Mouse (Mus musculus): Measurements from ENCODE around the gene Mfsd6.

Mfsd6 gene

GRCm38 (mm10) chr1:52640266-52640665 is 87.0 kb downstream of the Mfsd6 start:
- DNase-seq (ENCODE audit: low spot score), result no peak

GRCm38 (mm10) chr1:52639090-52639489 is 88.2 kb downstream of the Mfsd6 start:
- DNase-seq (ENCODE audit: low spot score), result no peak

- DNase-seq (ENCODE audit: low spot score), result no peak
These were observed 89.2 kb downstream of the Mfsd6 start for GRCm38 (mm10) chr1:52638101-52638500.

GRCm38 (mm10) chr1:52635932-52636331 is 91.3 kb downstream of the Mfsd6 start:
- no peak for DNase-seq (ENCODE audit: low spot score)

GRCm38 (mm10) chr1:52634251-52634650 is 93.0 kb downstream of the Mfsd6 start:
- DNase-seq (ENCODE audit: low spot score), result no peak

- DNase-seq (ENCODE audit: low spot score), result no peak
These were observed 95.7 kb downstream of the Mfsd6 start for GRCm38 (mm10) chr1:52631570-52631969.

- no peak for DNase-seq (ENCODE audit: low spot score)
These were observed 96.3 kb downstream of the Mfsd6 start for GRCm38 (mm10) chr1:52630937-52631299.

- DNase-seq (ENCODE audit: low spot score), result peak; percentile 92
These were observed 96.9 kb downstream of the Mfsd6 start, which contains the start of gene Nemp2 for GRCm38 (mm10) chr1:52630248-52630936. Nemp2 (plus strand) TSS chr1:52630703.

GRCm38 (mm10) chr1:52620442-52620841 is 106.8 kb downstream of the Mfsd6 start:
- DNase-seq (ENCODE audit: low spot score), result no peak

GRCm38 (mm10) chr1:52618217-52618616 is 109.0 kb downstream of the Mfsd6 start:
- DNase-seq (ENCODE audit: low spot score), result no peak

GRCm38 (mm10) chr1:52608486-52608885 is 118.8 kb downstream of the Mfsd6 start:
- no peak for DNase-seq (ENCODE audit: low spot score)

GRCm38 (mm10) chr1:52607700-52608099 is 119.6 kb downstream of the Mfsd6 start:
- DNase-seq (ENCODE audit: low spot score), result no peak

Data from urinary bladder, postnatal 25 days (tissue).